Mouse (Mus musculus) olfactory bulb, adult 2 months (tissue): ENCODE measurements around the gene Hmces.

Experiments
- CTCF ChIP-seq: fragments of 200-500 bp; IDR thresholded peaks from 2 replicates; pipeline ENCODE4 v1.5.1; 2012; ENCODE audit warnings: low read depth, mild to moderate bottlenecking, low read length, moderate library complexity; ENCODE audit not compliant: insufficient read depth
- POLR2A ChIP-seq: fragments of 200-500 bp; IDR thresholded peaks from 2 replicates; pipeline ENCODE4 v1.6.1; 2012; ENCODE audit warnings: mild to moderate bottlenecking, low read depth, low read length, moderate library complexity; ENCODE audit not compliant: insufficient read depth

DNA sequence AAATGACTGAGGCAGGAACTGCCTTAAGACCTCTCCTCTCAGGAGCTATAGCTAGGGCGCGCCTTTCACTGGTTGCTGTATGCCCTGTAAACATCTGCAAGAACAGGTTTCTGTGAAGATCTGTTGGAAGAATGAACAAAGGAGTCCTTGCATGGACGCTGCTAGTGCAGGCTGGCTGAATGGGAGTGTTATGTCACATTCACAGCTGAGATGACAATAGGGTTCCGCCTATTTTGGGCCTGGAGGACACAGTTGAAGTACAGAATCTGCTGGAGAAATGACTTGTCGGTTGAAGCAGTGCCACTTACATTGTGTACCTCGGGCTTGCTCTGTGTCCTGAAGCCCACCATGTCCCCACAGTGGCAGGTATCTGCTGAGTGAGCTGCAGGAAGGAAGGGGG, 4.6 kb upstream of the Hmces start:
- TF ChIP-seq CTCF: no peak
- no peak for TF ChIP-seq POLR2A
